Mouse (Mus musculus): ENCODE results near the gene Ssb.
"Not testable (repeated sequence)": the region's sequence is repeated elsewhere in the genome, so short reads cannot be mapped to it uniquely, and the experiment has no call there.

Gene Ssb

DNA sequence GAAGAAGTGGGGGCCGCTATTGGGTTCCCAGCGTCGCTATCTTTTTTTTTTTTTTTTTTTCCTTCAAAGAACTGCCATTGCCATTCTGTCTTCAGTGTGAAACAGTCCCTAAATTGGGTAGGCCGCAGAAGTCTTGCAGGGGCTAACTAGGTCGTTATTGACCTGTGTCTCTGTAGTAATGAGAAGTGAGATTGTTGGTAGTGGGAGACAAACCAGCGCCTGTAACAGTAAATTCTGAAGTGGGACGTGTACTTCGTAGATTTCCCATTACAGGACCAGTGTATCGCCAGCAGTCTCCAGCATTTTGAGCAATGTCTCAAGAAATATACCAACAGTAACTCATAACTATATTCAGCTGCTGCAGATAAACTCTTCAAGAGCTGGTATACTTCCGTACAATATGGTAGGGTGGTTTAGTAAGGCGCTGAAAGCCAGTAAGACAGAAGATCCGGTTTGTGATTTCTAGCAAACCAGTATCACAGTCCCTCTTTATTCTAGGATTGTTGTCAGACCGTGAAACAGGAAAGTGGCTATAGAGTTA lies 825 bp downstream of the Ssb start:
- DNase-seq (ENCODE audit: low spot score): peak; percentile 45

DNA sequence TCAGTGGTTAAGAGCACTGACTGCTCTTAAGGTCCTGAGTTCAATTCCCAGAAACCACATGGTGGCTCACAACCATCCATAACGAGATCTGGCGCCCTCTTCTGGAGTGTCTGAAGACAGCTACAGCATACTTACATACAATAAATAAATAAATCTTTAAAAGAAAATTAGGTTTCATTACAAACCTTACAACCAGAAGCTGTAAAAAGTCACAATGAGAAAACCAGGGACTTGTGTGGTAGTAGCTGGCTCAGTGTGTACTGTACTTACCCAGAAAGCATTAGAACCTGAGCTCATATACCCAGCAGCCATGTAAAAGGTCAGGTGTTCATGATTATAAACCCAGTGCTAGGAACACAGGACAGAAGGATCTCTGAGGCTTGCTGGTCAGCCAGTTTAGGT lies 22.6 kb downstream of the Ssb start:
- DNase-seq (ENCODE audit: low spot score): no peak

DNA sequence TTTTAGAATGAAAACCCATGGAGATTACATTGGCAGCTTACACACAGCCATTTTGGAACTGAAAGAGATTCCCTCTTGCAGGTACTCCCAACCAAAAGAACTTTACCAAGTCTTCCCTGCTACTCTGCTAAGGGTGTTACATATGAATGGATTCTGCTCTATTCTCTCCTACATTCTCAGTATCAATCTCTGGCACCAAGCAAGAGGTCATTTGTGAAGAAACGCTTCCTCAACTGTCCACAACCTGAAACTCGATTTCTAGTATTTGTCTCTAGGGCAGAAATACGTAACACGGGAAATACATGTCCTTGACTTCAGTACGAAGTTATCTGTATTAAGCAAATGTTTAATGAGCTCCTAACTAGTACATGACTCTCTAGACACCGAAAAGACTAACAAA lies 23.2 kb downstream of the Ssb start:
- no peak for DNase-seq (ENCODE audit: low spot score)

DNA sequence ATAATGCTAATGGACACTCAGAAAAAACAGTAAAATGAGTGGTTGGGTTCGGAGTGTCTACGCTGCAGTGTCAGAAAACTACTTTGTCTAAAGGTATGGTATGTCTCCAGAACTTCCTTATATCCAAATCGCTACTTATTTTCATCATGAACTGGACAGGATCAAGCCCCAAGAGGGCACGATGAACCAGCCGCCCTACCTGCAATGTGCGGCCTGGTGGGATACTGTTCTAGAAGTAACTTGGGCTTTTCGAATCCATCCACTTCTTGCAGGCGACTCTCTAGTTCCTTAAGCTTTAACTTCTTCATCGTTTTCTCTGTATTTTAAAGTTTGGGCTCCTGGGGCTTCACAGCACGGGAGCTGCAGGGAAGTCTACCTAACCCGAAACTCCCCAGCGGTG lies 23.7 kb downstream of the Ssb start:
- no peak for DNase-seq (ENCODE audit: low spot score)

DNA sequence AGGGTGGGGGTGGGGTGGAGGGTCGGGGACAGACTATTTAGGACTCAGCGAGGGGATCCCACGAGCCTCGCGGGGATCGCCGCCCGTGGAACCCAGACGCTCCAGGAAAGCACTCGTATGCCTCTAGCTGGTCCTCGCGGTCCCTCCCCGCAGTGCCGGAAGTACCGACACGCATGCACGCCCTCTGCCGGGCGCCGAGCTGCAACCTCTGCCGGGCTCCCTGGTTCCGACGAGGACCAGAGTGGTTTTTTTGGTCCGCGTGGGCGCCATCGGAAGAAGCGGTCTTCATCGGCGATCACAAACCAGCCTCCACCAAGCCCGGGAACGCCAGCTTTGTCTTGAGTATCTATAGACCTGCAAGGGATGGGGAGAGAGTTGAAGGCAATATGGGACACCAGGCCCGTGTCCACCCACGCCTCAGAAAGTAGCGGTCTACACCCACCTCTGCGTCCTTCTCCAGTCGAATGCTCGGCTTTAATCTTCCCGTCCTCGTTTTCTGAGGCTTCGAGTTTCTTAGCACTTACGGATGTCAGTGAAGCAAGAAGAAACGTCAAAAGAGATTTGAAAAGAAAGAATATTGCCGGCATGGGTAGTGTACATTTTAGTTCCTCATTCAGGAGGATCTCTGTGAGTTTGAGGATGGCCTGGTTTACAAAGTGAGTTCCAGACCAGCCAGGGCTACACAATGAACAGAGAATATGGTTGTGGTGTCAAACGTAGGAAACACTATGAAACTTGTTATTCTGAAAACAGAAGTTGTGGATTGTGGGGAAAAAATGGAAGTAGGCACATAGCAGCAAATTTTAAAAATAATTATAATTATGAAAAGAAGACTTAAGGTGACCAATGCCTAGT lies 24.3 kb downstream of the Ssb start, which contains the start of gene Mettl5:
Mettl5 (minus strand) TSS at position 165 of the 855 bp plus-strand sequence.
- DNase-seq (ENCODE audit: low spot score): peak; percentile 88

DNA sequence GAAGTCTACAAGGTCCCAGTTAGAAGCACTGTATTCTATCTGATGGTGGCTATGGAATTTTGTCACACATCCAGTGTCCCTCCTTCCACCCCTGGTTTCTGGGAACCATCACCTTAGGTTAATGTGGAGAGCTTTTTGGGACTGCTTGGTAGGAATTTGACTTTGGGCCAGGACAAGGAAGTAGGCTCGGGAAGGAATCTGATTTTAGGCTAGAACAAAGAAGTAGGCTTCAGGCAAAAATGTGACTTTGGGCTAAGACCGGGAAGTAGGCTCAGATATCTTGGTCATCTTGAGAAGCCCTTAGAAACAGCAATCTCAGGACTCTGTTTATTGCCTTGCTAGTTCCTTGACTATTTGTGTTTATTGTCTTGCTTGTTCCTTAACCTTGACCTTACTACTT lies 27.6 kb downstream of the Ssb start:
- DNase-seq (ENCODE audit: low spot score): no peak

DNA sequence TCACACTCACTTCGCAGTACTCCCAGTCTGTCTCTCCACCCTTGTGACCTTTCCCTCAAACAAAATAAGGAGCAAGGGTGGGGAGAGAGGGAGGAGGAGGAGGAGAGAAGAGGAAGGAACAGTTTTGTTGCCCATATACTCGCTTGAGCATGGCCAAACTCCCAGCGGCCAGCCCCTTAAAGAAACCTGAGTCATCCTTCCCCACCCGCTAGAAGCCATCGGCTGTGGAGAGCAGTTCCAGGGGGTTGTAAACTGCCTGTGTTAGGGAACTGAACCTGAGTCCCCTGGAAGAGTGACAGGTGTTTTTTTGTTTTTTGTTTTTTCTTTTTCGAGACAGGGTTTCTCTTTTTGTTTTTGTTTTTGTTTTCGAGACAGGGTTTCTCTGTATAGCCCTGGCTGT lies 29.5 kb downstream of the Ssb start:
- no peak for DNase-seq (ENCODE audit: low spot score)

DNA sequence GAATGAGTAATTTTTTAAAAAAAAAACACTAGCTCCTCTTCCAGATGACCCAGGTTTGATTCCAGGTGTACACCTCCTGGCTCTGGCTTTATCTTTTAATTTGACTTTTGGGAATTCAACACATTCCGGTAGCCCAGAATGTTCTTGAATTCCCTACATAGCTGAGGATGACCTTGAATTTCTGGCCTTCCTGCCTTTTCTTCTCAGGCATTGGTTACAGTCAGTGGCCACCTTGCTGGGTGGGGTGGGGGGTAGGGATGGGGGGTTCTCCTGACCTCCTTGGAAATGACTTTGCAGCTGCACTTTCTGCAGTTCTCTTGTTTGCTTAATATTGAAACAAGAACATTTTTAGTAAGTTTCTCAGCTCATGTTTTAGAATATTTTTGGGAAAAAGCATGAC lies 31.8 kb downstream of the Ssb start:
- no peak for DNase-seq (ENCODE audit: low spot score)

DNA sequence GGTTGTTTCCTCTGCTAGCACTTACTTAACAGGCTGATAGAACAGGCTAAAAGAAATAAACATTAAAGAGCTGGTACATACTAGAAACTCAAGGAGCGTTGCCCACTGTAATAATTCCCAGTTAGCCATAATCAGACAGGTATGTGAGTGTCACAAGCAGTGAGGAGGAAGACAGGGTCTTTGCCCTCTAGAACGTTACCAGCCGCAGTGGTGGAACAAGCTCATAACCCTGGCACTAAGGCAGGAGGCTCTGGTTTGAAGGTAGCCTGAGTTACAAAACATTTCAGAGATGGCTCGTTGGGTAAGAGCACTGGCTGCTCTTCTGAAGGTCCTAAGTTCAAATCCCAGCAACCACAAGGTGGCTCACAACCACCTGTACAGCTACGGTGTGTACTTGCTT lies 32.5 kb downstream of the Ssb start:
- DNase-seq (ENCODE audit: low spot score): no peak

DNA sequence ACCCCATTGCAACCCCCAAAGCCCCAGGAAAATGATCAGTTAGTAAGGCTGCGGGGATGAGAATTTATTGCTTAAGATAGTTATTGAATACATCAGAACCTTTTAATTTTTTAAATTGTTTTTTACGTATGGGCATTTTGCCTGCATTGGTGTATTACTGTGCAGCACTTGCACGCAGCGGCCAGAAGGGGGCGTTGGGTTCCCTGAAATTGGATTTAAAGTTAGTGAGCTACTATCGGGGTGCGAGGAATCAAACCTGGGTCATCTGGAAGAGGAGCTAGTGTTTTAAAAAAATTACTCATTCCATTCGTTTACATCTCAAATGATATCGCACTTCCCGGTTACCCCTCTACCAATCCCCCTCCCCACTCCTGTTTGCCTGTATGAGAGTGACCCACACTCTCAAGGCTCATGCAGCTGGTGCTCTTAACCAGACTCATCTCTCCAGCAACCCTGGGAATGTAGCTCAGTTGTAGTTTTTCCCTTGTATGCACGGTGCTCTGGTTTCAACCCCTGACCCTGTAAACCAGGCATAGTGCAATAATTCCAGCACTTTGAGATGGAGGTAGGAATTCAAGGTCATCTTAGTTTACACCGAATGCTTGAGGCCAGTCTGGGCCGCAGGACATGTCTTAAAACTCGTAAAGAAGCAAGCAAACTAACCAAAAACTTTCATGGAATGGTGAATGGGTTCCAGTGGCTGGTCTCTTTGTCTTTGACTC lies 34.3 kb downstream of the Ssb start:
- DNase-seq (ENCODE audit: low spot score): no peak

DNA sequence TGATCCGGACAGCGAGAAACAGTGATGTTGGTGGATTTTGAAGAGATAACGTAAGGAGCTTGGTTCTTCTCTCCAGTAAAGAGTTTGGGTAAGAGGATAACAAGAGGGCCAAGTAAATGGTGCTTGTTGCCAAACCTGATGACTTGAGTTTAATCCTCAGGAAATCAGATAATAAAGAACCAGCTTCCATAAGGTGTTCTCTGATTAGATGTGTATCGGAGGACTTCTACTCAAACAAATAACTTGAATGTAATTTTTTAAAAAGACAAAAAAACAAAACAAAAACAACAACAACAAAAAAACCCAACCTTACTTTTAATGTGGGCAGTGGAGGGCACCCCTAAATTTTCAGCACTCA lies 34.8 kb downstream of the Ssb start:
- DNase-seq (ENCODE audit: low spot score): no peak

DNA sequence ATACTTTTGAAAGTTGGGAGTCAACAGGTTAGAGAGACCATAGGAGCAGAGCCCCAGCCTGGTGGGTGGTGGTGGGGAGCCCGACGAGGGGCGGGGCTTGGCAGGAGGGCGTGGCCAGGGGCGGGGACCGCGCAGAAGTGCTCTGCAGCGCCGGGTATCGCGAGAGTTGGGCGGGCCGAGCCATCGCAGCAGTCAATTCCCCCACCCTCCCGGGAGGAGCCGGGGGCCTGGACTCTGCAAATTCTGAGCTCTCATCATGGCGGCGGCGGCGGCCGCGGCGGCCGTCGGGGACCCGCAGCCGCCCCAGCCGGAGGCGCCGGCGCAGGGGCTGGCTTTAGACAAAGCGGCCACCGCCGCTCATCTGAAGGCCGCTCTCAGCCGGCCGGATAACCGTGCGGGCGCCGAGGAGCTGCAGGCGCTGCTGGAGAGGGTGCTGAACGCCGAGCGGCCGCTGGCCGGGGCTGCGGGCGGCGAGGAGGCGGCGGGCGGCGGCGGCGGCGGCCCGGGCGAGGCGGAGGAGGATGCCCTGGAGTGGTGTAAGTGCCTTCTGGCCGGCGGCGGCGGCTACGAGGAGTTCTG lies 35.8 kb downstream of the Ssb start, which contains the start of gene Ubr3:
Ubr3 (plus strand) TSS at position 208 of the 579 bp plus-strand sequence.
- DNase-seq (ENCODE audit: low spot score): peak; percentile 95

DNA sequence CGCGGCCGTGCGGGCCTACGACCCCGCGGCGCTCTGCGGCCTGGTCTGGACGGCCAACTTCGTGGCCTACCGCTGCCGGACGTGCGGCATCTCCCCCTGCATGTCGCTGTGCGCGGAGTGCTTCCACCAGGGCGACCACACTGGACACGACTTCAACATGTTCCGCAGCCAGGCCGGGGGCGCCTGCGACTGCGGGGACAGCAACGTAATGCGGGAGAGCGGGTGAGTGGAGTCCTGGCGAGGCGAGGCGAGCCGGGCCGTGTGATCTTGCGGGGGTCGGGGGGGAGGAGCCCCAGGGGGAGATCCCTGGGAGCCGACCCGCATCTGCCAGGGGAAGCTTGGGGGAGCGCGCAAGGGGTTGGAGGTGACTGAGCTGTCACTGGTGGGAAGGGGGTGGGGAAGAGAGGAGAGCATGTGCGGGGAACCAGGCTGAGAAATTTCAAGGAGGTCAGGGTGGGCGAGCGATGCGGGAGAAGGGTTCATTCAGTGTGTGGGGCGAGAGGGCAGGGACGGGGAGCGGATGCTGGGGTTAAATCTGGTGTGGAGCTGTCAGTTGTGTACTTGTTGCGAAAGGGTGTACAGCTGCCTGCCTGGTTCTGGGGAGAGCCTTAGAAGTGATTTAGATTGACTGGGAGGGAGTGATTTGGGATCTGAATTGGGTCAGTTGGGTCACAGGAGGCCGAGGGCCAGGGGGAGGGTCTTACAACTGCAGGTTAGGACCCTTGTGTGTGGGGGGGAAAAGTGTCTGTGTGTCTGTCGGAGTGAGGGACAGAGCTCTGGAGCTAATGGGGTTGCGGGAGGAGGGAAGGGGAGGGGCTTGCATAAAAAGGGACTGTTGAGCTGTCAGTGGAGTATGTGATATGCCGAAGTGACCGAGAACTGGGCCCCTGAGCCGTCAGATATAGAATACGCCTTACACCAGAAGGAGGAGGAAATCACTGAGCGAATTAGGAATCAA lies 36.5 kb downstream of the Ssb start:
- DNase-seq (ENCODE audit: low spot score): peak; percentile 68

DNA sequence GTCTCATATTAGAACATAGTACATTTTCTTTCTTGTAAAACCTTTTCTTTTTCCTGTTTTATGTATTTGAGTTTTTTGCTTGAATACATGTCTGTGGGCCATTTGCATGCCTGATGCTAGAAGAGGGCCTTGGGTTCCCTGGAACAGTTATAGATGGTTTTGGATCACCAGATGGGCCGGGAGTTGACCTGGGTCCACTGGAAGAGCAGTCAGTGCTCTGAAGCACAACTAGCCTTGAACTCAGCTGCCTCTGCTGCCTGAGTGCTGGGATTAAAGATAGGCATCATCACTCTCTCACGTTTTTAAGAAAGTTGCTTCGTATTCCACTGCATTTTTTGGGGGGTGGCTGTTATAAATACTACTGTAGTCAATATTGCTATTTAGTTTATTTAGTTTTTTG lies 42.2 kb downstream of the Ssb start:
- no peak for DNase-seq (ENCODE audit: low spot score)

DNA sequence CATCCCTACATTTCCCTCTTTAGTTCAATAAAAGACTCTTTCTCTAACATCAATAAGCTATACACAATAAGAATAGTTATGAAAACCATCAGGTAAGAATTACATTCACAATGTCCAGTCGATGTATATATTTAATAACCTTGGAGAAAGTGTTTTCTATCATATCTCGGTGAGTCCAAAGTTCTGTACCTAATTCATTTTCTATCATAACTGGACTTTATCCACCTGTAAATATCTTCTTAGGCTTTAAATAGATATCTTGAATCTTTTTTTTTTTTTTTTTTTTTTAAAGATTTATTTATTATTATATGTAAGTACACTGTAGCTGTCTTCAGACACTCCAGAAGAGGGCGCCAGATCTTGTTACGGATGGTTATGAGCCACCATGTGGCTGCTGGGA lies 46.0 kb downstream of the Ssb start:
- DNase-seq (ENCODE audit: low spot score): not testable (repeated sequence)

DNA sequence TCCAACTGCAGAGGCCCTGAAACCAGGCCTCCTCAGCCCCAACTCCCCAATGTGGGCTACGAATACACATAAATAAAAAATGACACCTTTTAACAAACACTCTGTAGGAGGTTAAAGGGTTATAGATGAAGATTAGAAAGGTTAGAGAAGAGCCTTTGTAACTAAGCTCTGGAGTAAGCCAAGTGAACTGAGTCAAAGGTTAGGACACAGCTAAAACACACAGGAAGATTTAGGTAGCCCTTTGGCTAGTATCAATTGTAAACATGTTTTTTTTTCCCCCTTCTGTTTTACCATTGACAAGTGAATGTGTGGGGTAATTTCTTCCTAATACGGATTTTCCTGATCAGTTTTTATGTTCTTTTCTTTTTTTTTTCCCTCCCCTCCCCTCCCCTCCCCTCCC lies 51.4 kb downstream of the Ssb start:
- DNase-seq (ENCODE audit: low spot score): no peak

DNA sequence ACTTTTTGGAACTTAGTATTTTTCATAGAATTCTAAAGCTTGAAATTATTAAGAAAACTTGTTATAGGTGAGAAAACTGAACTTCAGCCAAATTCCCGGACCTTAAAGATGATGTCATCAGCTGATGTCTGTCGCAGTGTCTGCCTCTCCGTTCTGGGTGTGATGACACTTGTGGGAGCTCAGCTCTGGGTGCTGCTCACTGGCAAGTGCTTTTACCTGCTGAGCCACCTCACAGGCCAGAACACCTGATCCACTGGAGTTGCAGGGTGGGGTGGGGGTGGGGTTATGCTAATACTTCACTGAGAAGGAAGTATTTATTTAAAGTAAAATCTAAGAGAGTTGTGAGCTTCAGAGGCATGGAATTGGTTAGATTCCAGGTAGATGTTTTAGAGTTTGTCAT lies 55.9 kb downstream of the Ssb start:
- DNase-seq (ENCODE audit: low spot score): no peak

Measured in embryo, embryonic 10.5 days (tissue).